Mouse (Mus musculus) myocyte (in vitro differentiated cells): ENCODE measurements around the gene Spag9.

Source experiments
- E2F4 ChIP-seq: IDR thresholded peaks from one replicate; pipeline ENCODE4 v1.6.1; 2011; ENCODE audit warnings: mild to moderate bottlenecking, control low read depth, moderate library complexity; ENCODE audit not compliant: insufficient read depth
- MAX ChIP-seq: IDR thresholded peaks from one replicate; pipeline ENCODE4 v1.6.1; 2011; ENCODE audit warnings: low read depth, mild to moderate bottlenecking, control low read depth
- POLR2A ChIP-seq: IDR thresholded peaks from one replicate; pipeline ENCODE4 v1.6.1; 2011; ENCODE audit warnings: low read depth, mild to moderate bottlenecking, control low read depth, moderate library complexity; ENCODE audit not compliant: insufficient read length
- TCF12 ChIP-seq: IDR thresholded peaks from one replicate; pipeline ENCODE4 v1.6.1; 2011; ENCODE audit warnings: mild to moderate bottlenecking, control low read depth; ENCODE audit not compliant: poor library complexity, insufficient read depth, severe bottlenecking
- TCF3 ChIP-seq: IDR thresholded peaks from one replicate; pipeline ENCODE4 v1.6.1; 2011; ENCODE audit warnings: low read depth, control low read depth; ENCODE audit not compliant: insufficient read length
- USF1 ChIP-seq: IDR thresholded peaks from one replicate; pipeline ENCODE4 v1.6.1; 2011; ENCODE audit warnings: low read depth, mild to moderate bottlenecking, control low read depth, moderate library complexity

- no peak for TF ChIP-seq TCF3
- no peak for TF ChIP-seq MAX
- TF ChIP-seq POLR2A, result no peak
- TF ChIP-seq USF1, result no peak
- TF ChIP-seq TCF12, result no peak
- no peak for TF ChIP-seq E2F4
Observed at GRCm38 (mm10) chr11:94113795-94114194, 117.9 kb downstream of the Spag9 start.
